Mouse (Mus musculus): ENCODE data around the gene Fancc.

GRCm38 (mm10) chr13:63431030-63431856 is 65.8 kb downstream of the Fancc start:
- TF ChIP-seq CTCF (IDR thresholded peaks at IDR 0.05; ENCODE audit: insufficient read depth, low read length), result no peak
- TF ChIP-seq POLR2A (IDR thresholded peaks at IDR 0.05; ENCODE audit: borderline replicate concordance, extremely low read depth, low read depth, low read length), result peak; percentile 72; the same call in 1 of the 2 replicates
